Mouse (Mus musculus): Measurements from ENCODE around the gene Txndc9. TPM values are rescaled to one million over a fixed set of nuclear protein-coding genes. Genes with fewer than 3 reads are reported as not detected.
"Not testable (repeated sequence)": the region's sequence is repeated elsewhere in the genome, so short reads cannot be mapped to it uniquely, and the experiment has no call there.

The Txndc9 gene
- polyA plus RNA-seq, 1 experiment from 2014 or later, result 146 TPM

DNA sequence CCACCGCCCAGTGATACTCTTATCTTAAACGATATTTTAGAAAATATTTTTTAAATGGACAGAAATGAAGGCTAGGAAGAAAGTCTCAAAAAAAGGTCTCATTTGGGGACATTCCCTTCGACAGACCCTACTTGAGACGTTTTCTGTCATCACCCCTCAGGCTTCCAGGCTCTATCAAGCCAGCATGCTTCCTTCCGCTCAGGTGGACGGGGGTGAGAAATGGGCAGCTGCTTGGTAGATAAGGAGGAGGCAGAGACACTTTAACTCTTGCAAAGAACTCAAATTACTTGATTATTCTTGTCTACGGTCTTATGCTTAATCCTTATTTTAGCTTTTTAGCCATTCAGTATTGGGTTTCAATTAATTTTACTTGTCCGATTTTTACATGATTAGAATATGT lies 3.2 kb upstream of the Txndc9 start:
- Histone ChIP-seq H3K4me2 (replicated peaks) (no peak overlapping the region), H3K9ac (no peak overlapping the region), H3K9me3 (no peaks in the 10 kb centered on the region), H3K4me3 (replicated peaks) (no peak overlapping the region), H3K27ac (no peak overlapping the region), H3K27me3 (replicated peaks) (no peaks in the 10 kb centered on the region), H3K4me1 (replicated peaks) (peaks cover 10% of the 10 kb centered on the region), H3K36me3 (no peaks in the 10 kb centered on the region)
- WGBS, result 93% methylated on average over 8 of the region's 8 CpGs
- no peak for ATAC-seq

DNA sequence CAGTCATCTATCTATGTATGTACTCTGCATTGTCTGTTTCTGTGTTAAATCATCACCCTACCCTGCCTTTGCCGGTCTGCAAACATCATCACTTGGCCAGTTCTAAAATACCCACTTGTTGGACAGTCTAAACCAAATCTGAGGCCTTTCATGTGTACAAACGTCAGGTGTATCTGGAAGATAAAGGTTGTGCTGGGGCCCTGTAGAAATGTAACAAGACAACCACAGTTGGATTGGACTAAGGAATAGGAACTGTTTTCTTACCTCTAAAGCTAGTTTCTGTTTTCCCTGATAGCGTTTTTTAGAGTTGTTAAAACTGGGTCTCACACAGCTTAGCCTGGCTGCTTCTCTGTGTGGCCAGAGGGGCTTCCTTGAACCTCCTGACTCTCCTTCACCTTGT lies 1.9 kb upstream of the Txndc9 start:
- Histone ChIP-seq H3K4me1 (replicated peaks) (peaks cover 10% of the 10 kb centered on the region), H3K27ac (no peak overlapping the region), H3K27me3 (replicated peaks) (no peaks in the 10 kb centered on the region), H3K4me2 (replicated peaks) (peak overlapping the region; percentile 83), H3K36me3 (peaks cover 9% of the 10 kb centered on the region), H3K9me3 (no peaks in the 10 kb centered on the region), H3K9ac (no peak overlapping the region), H3K4me3 (replicated peaks) (peak overlapping the region; percentile 83; the same call in 1 of the 2 replicates)
- no peak for ATAC-seq
- 63% methylated on average over 3 of the region's 3 CpGs for WGBS

DNA sequence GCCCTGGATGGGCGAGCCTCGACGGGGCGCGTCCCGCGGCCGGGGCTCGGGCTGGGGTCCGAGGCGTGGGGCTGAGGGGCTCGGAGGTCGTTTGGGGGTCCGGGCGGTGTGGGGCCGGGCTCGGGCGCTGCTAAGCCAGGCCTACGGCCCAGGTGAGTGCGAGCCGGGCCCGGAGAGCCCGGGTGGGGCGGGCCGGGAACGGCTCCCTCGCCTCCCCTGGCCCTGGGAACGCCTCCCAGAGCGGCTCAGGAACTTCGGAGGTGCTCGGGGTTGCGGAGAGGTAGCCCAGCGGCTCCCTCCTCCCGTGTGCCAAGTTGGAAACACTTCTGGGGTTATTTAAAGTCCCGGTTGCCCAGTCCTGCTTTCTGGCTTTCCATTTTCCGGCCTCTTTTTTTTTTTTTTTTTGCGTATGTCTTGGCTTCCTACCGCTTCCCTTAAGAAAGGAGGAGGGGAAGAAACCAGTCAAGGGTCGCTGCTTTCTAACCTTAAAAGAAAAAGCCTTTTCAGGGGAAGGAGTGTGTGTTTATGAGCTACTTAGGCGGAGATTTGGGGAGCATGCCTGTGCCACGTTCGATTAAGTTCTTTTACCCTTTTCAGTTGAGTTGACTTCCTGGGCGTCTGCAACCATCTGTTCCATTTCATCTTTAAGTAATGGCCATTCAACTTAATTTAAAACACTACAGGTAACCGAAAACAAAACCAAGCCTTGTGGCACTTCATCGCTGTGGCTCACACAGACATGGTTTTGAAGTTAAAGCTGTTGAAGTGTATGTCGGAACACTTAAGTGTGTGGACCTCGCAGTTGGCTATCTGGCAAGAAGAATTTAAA lies 892 bp upstream of the Txndc9 start:
- H3K27me3 ChIP-seq (replicated peaks), result no peaks in the 10 kb centered on the region
- peak overlapping the region; percentile 83 for H3K4me2 ChIP-seq (replicated peaks)
- ATAC-seq, result peak; percentile 55
- H3K9me3 ChIP-seq, result no peaks in the 10 kb centered on the region
- peak overlapping the region; percentile 83 for H3K4me3 ChIP-seq (replicated peaks)
- H3K36me3 ChIP-seq, result peaks cover 16% of the 10 kb centered on the region
- peak overlapping the region; percentile 90 for H3K27ac ChIP-seq
- H3K9ac ChIP-seq, result peak overlapping the region; percentile 82
- 3% methylated on average over 44 of the region's 47 CpGs for WGBS
- peaks cover 10% of the 10 kb centered on the region for H3K4me1 ChIP-seq (replicated peaks)

DNA sequence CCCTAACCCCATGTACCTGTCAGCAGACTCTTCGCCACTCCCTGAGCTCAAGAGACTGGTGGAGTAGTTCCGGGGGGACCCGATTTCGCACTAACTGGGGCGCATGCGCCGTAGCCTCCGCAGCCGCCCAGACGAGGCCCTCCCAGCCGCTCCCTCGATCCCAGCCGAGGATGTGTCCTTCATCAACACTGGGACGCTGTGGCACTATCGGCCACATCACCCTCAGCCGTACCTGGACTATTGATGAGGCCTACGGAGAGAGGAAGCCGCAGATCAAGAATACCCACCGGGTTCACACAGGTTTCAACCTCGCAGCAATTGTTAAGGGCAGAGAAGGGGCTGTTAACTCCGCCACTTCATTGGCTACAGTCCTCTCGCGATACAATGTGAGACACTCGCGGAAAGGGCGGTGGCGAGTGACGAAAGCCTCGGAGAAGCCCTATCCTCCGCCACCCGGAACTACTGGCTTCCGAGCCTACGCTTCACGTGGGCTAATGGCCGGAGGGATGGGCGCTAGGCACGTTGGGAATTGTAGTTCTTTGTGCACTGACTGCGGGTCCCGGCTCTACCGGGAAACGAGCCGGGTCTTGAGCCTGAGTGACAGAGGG lies 712 bp downstream of the Txndc9 start:
- H3K36me3 ChIP-seq, result peaks cover 26% of the 10 kb centered on the region
- ATAC-seq, result peak; percentile 95
- peak overlapping the region; percentile 83 for H3K4me2 ChIP-seq (replicated peaks)
- H3K4me1 ChIP-seq (replicated peaks), result peaks cover 10% of the 10 kb centered on the region
- peak overlapping the region; percentile 82 for H3K9ac ChIP-seq
- H3K27me3 ChIP-seq (replicated peaks), result no peaks in the 10 kb centered on the region
- no peaks in the 10 kb centered on the region for H3K9me3 ChIP-seq
- H3K4me3 ChIP-seq (replicated peaks), result peak overlapping the region; percentile 83
- under 1% methylated on average over 42 of the region's 42 CpGs for WGBS
- peak overlapping the region; percentile 90 for H3K27ac ChIP-seq

DNA sequence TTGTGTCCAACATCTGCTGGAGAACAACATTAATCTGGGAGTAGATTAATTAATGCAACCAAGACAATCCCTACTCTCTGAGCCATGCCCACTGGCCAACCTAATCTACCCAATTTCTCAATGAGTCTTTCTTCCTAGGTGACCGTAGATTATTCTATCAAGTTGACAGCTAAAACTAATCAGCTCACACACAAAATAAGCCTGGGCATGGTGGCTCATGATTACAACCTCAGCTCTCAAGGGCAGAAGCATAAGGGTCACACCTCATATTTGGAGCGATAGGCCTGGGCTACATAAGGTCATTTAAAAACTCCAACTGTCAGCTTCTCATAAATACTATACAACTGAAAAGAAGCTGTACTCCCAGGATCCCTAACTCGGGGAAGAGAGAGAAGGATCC lies 1.5 kb downstream of the Txndc9 start:
- Histone ChIP-seq H3K9ac (peak overlapping the region; percentile 64), H3K4me1 (replicated peaks) (peaks cover 10% of the 10 kb centered on the region), H3K4me3 (replicated peaks) (peak overlapping the region; percentile 83), H3K27me3 (replicated peaks) (no peaks in the 10 kb centered on the region), H3K36me3 (peaks cover 31% of the 10 kb centered on the region), H3K4me2 (replicated peaks) (peak overlapping the region; percentile 66), H3K9me3 (no peaks in the 10 kb centered on the region), H3K27ac (no peak overlapping the region)
- no peak for ATAC-seq
- 41% methylated on average over 3 of the region's 3 CpGs for WGBS

DNA sequence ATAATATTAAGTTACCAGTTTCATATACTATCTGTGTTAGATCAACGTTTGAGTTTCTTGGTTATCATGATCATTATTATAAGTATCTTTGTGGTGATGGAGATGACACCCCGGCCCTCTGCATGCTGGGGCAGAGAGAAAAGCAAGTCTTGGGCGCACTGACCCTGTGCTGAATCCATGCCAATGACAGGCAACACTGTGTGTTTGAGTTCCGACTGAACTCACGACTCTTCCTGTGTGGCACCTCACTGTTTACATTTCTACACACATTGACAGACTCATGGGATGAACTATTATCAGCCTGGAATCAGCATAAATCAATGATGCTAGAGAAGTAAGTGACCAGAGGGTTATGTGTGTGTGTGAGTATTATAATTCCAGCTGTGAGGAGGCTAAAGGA lies 9.8 kb downstream of the Txndc9 start:
- Histone ChIP-seq H3K4me2 (replicated peaks) (no peak overlapping the region), H3K27me3 (replicated peaks) (no peaks in the 10 kb centered on the region), H3K4me1 (replicated peaks) (no peaks in the 10 kb centered on the region), H3K9ac (no peak overlapping the region), H3K9me3 (no peaks in the 10 kb centered on the region), H3K4me3 (replicated peaks) (no peak overlapping the region), H3K36me3 (peaks cover 23% of the 10 kb centered on the region), H3K27ac (no peak overlapping the region)
- WGBS, result 75% methylated on average over 5 of the region's 5 CpGs
- ATAC-seq, result no peak

DNA sequence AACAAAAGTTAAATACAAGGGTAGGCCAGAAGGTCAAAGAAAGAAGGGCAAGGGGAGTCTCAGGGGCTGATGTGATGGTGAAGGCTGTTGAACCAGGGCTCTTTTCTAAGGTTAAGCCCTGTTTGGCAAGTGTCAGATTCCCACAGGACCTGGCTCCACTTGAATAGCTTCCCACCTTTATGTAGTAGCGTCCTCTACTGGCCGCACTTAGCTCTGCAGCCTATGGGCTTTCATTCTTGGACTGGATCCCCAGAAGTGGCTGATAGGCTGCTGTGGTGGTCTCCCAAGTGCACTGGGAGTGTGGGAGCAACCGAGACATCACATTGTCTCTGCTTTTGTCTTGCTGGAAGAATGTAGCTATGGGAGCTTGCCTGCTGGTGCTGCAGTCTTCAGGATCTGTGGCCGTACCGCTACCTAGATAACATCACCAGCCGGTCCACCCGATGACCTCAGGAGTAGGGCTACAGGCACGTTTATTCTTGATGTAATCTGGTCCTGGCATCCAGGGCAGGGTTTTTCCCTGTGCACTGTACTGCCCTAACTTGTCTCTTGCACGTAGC lies 11.8 kb downstream of the Txndc9 start:
- no peaks in the 10 kb centered on the region for H3K9me3 ChIP-seq
- no peak for ATAC-seq
- WGBS, result 78% methylated on average over 9 of the region's 9 CpGs

DNA sequence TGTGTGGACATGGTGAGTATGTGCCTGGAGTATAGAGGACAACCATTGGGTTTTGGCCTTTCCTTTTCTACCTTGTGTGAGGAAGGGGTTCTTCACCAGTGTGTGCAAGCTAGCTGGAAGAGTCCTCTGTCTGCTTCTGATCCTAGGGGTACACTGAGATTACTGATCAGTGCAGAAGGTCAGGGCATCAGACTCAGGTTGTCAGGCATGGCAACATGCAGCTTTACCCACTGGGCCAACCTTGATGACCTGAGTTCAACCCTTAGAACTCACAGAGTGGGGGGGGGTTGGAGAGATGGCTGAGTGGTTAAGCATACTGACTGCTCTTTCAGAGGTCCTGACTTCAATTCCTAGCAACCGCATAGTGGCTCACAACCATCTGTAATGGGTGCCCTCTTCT lies 13.4 kb downstream of the Txndc9 start:
- no peak for ATAC-seq
- peaks cover 9% of the 10 kb centered on the region for H3K36me3 ChIP-seq
- WGBS, result 96% methylated on average over 1 of the region's 1 CpGs

More for the DNA sequence above, 11.8 kb downstream of the Txndc9 start:
- Histone ChIP-seq H3K36me3 (peaks cover 12% of the 10 kb centered on the region), H3K4me2 (replicated peaks) (no peak overlapping the region), H3K4me3 (replicated peaks) (no peak overlapping the region), H3K4me1 (replicated peaks) (no peaks in the 10 kb centered on the region), H3K27ac (no peak overlapping the region), H3K27me3 (replicated peaks) (no peaks in the 10 kb centered on the region), H3K9ac (no peak overlapping the region)

DNA sequence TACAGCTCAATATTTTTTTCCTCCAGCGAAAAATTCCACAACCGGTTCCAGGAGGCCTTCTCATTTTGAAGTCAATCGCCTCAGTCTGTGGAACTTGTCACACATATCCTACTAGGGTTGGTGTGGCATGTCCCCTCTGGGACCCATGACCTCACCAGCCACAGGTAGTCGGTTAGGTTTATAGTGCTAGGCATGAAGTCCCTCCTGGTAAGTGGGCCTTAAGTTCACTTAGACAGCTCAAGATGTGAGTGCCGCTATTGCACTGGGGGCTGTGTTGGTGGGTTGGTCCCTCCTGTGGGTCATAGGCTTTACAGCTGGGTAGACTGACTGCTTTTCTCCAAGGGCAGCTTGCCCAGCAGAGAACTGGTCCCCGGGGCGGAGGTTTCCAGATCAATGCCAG lies 20.4 kb downstream of the Txndc9 start:
- Histone ChIP-seq H3K36me3 (no peaks in the 10 kb centered on the region), H3K4me3 (replicated peaks) (no peak overlapping the region), H3K9ac (no peak overlapping the region), H3K27ac (no peak overlapping the region), H3K4me1 (replicated peaks) (no peaks in the 10 kb centered on the region), H3K4me2 (replicated peaks) (no peak overlapping the region), H3K9me3 (no peaks in the 10 kb centered on the region), H3K27me3 (replicated peaks) (no peaks in the 10 kb centered on the region)
- no peak for ATAC-seq
- 93% methylated on average over 7 of the region's 7 CpGs for WGBS

More for the DNA sequence above, 13.4 kb downstream of the Txndc9 start:
- Histone ChIP-seq H3K9me3 (no peaks in the 10 kb centered on the region), H3K27me3 (replicated peaks) (no peaks in the 10 kb centered on the region), H3K4me3 (replicated peaks) (no peak overlapping the region), H3K27ac (no peak overlapping the region), H3K4me1 (replicated peaks) (no peaks in the 10 kb centered on the region), H3K4me2 (replicated peaks) (no peak overlapping the region), H3K9ac (no peak overlapping the region)

DNA sequence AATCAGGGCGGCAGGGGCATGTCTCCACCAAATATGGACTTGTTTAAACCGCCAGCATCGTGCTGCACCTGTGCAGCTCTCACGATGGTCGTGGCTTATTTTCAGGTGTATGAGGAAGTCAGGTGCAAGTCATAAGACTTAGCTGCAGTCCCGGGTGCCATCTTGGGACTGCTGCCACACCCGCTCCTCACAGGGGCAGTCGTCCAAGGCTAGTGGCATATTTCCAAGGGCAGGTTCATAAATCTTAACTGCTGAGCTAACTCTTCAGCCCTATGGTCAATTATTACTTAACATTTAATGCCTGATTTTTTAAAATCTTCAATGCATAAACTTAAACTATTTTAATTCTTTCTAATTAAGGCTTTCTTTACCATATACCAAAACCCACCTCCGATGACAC lies 21.0 kb downstream of the Txndc9 start:
- H3K36me3 ChIP-seq; H3K4me2 ChIP-seq (replicated peaks); H3K4me3 ChIP-seq (replicated peaks); H3K27me3 ChIP-seq (replicated peaks); H3K9me3 ChIP-seq; H3K4me1 ChIP-seq (replicated peaks); H3K9ac ChIP-seq; ATAC-seq; H3K27ac ChIP-seq: not testable (repeated sequence)
- 62% methylated on average over 9 of the region's 9 CpGs for WGBS

DNA sequence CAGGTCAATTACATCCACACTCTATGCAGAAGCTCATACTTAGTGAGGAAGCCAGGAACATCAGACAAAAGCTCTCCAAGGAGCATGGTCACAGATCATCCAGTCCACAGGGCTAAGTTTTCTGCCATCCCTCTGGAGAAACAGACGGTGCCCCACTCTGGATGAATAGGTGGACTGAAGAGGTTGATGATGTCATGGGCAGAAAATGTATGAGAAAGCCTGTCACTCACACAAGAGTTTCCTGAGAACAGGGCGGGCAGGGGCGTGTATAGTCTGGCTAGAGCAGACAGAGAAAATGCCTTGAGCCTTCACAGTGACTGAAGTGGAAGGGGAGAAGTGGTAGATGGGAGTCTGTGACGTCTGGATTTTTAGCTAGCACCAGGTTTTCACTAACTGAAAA lies 26.2 kb downstream of the Txndc9 start:
- H3K4me2 ChIP-seq (replicated peaks), result no peak overlapping the region
- no peak for ATAC-seq
- no peak overlapping the region for H3K4me3 ChIP-seq (replicated peaks)
- no peak overlapping the region for H3K9ac ChIP-seq
- no peaks in the 10 kb centered on the region for H3K9me3 ChIP-seq
- 55% methylated on average over 4 of the region's 4 CpGs for WGBS
- no peaks in the 10 kb centered on the region for H3K4me1 ChIP-seq (replicated peaks)
- H3K27me3 ChIP-seq (replicated peaks), result no peaks in the 10 kb centered on the region
- H3K27ac ChIP-seq, result no peak overlapping the region
- no peaks in the 10 kb centered on the region for H3K36me3 ChIP-seq

DNA sequence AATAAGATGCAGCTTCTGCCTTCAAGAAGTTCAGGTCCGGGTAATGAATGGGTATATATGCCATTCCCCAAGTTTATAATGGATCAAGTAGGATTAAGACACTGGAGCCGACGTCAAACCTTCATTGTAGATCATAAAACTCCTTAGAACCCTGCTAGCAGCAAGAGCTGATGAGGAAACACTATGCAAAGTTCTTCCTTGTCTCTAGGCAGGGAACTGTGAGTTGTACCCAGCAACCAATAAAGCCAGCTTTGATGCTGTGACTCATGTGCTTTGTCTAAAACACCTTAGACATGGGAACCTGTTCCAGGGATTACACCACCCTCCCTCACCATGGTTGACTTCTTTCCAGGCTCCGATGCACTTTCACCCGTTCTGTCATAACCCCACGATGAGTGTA lies 28.9 kb downstream of the Txndc9 start:
- Histone ChIP-seq H3K4me2 (replicated peaks) (no peak overlapping the region), H3K4me3 (replicated peaks) (no peak overlapping the region), H3K36me3 (no peaks in the 10 kb centered on the region), H3K4me1 (replicated peaks) (no peaks in the 10 kb centered on the region), H3K9me3 (no peaks in the 10 kb centered on the region), H3K27me3 (replicated peaks) (no peaks in the 10 kb centered on the region), H3K9ac (no peak overlapping the region), H3K27ac (no peak overlapping the region)
- 75% methylated on average over 6 of the region's 6 CpGs for WGBS
- no peak for ATAC-seq

Data from intestine, embryonic 15.5 days (tissue).